Mouse (Mus musculus): Measurements from ENCODE around the gene Rce1. TPM values are rescaled to one million over a fixed set of nuclear protein-coding genes. Genes with fewer than 3 reads are reported as not detected.

Rce1 gene
- total RNA-seq (2015; ENCODE audit: low replicate concordance) (21.6 and 26.4 TPM in 2 replicates), total RNA-seq (2017; ENCODE audit: low replicate concordance) (6.6 and 13.5 TPM in 2 replicates)

DNA sequence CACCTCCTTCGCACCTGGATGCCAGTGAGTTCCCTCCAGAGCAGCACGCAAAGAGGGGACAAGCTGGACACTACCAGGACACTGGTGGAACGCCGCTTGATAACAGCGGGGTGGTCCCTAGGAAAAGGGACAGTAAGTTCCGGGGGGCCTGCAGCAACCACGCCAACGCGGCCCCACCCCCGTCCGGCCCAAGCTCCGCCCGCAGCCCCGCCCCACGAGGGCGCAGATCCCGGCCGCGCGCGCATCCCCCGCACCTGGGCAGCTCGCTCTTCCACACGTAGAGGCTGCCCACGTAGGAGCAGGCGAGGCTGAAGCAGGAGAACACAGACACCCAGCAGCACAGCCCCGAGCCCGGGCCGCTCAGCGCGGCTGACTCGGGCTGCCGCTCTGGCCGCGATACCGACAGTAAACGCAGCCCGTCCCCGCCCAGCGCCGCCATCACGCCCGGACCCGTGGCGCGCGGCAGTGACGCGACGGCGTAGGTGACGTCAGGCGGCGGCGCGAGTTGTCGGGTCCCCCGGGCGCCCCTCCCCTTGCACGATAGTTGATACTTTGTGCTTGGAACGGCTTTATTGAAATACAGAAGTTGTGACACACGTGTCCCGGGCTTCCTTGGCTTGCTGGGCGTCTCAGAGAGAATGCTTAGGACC, at the start of gene Rce1:
TSS of gene Rce1 (minus strand) at position 463 of the 650 bp plus-strand sequence.
- ATAC-seq (replicated peaks; ENCODE audit: low FRiP score, poor library complexity, severe bottlenecking) = peak; percentile 86

DNA sequence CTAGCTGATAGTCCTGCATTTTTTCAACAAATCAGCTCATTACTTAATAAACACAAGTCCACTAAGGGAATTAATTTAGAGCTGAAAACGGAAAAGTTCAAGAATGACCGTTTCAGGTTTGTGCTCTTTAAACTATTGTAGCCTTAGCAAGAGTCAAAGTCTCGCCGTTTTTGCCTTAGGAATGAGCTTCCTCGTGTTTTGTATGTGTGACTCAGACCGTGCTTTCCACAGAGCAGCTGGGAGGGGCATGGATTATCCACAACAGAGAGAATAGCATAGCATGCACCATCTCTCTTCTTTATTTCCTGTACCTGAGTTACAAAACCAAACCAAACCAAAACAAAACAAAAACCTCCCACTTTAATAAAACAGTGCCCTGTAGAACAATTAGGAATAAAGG, 47.0 kb upstream of the Rce1 start:
- no peak for ATAC-seq (replicated peaks; ENCODE audit: low FRiP score, poor library complexity, severe bottlenecking)

DNA sequence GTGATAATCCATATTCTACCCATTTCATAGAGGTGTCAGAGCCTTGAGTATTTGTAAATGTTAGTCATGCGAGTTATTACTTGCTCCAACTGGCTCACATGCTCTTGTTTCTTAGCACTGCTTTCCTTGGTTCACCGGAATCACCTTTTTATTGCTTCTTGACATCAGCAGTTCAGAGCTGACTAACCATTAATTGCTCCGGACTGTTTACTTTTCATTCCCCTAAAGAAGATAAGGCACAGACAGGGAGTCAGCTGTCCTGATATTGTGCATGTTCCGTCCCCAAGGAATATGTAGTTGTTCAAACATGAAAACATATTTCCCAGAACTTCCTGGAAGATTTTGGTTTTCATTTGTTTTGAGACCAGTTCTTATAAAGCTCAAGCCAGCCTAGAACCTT, 45.3 kb upstream of the Rce1 start:
- ATAC-seq (replicated peaks; ENCODE audit: low FRiP score, poor library complexity, severe bottlenecking) = no peak

DNA sequence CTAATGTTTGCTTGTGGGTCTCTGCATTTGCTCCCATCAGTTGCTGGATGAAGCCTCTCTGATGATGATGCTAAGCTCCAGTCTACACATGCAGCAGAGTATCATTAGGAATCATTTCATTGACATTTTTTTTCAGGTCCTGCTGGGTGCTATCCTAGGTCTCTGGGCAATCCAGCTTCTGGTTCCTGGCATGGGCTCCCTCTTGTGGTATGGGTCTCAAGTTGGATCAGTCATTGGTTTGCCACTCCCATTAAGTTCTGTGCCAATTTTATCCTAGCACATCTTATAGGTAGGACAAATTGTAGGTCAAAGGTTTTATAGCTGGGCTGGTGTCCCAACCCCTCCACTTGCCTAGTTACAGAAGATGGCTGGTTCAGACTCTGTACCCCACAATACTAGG, 41.4 kb upstream of the Rce1 start:
- ATAC-seq (replicated peaks; ENCODE audit: low FRiP score, poor library complexity, severe bottlenecking) = no peak

DNA sequence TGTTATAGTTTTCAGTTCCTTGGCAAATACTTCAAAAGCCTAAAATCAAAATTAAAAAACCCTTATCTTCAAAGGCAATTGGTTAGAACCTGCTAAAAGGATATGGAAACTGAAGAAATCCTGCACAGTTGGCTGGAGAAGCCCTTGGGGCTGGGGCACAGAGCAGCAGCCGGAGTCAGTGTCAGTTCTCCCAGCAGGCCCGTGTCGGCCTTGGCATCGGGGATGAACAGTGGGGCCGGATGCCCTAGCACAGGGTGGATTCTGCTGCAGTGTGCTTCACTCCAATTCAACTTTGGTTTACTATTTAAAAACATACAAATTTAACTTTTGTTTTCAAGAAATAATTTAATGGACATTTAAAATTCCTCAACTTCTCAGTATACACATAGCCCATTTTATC, 32.7 kb upstream of the Rce1 start:
- no peak for ATAC-seq (replicated peaks; ENCODE audit: low FRiP score, poor library complexity, severe bottlenecking)

DNA sequence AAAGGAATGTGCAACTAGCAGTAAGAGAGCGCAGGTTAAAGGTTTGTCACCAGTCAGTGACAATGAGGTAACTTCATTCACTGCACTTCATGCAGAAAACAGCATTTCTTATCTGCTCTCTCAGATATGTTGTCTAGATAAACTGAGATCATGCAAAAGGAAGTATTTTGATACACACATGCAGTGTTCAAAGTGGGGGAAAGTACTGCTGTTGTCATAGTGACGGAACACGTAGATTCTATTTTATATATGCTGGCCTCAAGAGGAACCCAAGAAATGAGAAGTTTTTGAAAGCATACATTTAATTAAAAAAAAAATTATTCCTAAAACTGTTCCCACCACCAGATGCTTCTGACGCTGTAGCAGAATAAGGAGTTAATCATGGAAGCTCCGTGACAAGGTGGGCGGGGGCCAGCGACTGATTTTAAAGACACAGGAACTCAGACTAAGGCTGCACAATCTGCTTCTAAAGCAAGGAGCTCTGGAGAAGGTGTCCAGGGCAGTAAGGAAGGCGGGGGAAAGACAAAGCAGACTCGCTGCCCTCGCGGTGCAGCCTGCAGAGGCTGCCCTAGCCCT, 21.6 kb upstream of the Rce1 start:
- ATAC-seq (replicated peaks; ENCODE audit: low FRiP score, poor library complexity, severe bottlenecking) = no peak

DNA sequence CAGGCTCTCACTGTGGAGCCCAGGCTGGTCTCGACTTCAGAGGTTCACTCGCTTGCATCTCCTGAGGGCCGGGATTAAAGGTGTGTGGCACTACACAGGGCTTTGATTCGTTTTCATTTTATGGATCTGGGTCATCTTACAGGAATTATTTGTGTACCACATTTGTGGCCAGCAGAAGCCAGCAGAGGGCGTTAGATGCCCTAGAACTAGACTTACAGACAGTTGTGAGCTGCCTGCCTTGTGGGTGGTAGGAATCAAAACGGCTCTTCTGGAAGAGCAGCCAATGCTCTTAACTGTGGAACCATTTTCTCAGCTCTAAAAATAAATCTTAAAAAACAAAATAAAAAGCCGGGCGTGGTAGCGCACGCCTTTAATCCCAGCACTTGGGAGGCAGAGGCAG, 18.8 kb upstream of the Rce1 start:
- ATAC-seq (replicated peaks; ENCODE audit: low FRiP score, poor library complexity, severe bottlenecking) = no peak

DNA sequence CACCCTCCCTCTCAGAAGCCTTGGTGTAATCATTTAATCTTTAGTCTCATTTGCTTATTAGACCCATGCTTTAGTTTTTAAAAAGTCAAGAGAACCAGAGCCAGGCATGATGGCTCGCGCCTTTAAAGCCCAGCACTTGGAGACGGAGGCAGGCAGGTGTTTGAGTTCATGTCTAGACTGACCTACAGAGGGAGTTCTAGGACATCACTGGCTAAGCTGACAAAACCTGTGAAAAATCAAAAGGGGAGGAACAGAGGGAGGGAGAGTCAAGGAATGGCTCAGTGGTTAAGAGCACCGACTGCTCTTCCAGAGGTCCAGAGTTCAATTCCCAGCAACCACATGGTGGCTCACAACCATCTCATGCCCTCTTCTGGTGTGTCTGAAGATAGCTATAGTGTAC, 10.5 kb upstream of the Rce1 start:
- ATAC-seq (replicated peaks; ENCODE audit: low FRiP score, poor library complexity, severe bottlenecking) = no peak

DNA sequence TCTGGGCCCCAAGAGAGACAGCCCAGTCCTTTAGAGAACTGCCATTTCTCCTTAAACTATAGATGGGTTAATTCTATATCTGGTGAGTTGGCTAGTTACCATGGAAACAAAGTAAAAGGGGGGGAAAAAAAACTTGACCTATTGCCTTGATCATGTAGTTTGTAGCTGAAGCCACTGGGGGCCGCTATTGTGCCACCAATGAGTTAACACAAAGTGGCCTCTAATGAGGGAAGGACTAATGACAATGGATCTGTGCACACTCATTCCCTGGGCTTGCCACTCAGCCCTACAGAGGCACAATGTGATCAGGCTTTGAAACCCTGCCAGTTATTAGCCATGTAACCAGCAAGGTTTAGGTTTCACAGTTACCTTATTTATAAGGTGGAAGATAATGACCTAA, 3.4 kb upstream of the Rce1 start:
- no peak for ATAC-seq (replicated peaks; ENCODE audit: low FRiP score, poor library complexity, severe bottlenecking)

DNA sequence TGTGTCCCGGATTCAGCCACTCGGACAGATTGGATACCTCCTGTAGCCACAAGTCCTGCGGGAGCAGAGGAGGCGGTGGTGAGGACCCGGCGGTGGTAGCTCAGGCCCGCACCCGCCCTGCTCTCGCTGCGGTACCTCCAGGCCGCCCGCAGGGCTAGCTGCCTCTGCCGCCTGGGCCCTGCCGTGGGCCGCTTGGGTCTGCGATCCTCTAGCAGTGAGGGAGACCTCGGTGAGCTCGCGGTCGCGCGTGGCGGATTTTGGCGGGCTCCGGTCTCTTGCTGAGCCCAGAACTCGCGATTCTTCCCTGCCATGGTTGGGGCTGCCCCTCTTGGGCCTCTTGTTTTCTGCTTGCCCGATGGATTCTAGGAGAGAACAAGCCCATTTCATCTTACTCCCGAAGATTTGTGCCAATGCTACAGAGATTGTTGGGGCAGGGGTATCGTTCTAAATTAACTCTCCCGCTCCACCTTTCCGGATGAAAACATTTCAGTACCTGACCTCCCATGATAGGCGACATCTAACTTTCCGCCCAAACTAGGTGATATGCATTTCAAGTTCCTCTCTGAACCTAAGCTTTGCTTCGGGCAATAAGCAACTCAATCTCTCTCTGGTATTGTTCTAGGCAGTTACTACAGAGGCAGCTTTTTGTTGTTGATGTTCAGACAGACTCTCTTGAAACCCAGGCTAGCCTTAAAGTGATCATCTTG, 541 bp upstream of the Rce1 start:
- peak; percentile 54 for ATAC-seq (replicated peaks; ENCODE audit: low FRiP score, poor library complexity, severe bottlenecking)

DNA sequence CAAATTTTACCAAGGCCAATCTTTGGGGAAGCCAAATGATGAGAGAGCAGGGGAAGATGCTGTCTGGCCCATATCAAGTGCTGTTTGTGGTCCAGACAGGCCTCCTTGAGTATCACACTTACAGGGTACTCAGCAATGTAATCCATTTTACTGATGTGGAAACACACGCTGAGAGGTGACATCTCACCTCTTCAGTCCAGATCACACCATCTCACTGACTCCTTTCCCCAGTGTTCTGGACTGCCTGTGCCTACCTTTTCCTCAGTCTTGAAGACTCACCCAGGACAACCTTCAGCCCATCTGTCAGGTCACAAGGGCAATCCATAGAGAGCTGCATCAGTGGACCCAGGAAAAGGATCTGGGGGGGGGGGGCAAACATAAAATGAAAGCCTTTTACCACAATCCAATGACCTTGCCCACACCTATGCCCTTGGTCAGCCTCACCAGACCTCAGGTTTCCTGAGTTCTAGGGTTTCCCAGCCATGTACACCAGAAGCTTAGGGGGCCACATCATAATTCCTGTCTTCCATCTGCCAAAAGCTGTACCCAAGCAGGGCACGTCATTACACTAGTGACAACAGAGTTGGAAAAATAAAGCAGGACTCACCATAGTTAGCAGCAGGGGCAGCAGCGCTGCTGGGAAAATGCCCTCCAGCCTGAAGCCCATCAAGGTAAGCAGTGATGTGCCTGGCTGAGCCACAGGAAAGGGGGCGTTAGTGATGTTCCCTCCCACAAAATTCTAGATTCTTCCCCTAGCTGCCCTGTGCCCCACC, 849 bp downstream of the Rce1 start:
- peak; percentile 26 for ATAC-seq (replicated peaks; ENCODE audit: low FRiP score, poor library complexity, severe bottlenecking)

DNA sequence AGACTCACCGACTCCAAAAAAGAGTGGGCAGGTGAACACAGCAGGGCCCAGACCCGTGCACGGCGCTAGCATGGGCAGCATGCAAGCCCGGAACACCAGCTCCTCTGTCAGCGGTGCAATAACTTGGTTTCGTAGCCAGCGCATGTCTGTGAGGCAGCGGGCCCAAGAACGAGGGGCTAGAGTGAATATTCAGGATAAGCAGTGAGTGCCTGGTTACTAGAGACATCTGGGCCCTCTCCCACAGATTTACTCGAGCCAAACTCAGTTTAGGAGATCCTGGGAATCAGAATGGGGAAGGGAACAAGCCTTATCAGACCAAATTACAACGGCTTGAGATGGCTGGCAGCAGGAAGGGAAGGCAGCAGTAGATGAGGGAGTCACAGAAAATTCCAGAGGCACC, 1.4 kb downstream of the Rce1 start:
- no peak for ATAC-seq (replicated peaks; ENCODE audit: low FRiP score, poor library complexity, severe bottlenecking)

DNA sequence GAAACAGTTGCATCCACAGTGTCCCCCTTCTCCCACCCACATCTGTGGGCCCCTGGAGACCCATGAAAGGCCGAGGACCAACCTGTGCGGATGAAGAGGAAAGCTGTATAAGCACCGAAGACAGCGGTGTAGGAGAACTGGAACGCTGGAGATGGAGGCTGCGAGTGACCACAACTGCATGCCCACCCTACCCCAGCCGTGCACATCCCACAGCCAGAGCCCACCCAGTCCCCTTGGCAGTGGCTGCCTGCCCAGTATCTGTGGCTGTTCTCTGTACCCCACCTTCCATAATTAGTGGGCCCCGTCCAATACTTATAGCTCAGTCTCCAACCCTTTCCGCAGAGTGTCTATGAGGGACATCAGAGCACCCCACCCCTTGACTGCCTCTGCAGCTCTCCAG, 2.0 kb downstream of the Rce1 start:
- ATAC-seq (replicated peaks; ENCODE audit: low FRiP score, poor library complexity, severe bottlenecking) = no peak

DNA sequence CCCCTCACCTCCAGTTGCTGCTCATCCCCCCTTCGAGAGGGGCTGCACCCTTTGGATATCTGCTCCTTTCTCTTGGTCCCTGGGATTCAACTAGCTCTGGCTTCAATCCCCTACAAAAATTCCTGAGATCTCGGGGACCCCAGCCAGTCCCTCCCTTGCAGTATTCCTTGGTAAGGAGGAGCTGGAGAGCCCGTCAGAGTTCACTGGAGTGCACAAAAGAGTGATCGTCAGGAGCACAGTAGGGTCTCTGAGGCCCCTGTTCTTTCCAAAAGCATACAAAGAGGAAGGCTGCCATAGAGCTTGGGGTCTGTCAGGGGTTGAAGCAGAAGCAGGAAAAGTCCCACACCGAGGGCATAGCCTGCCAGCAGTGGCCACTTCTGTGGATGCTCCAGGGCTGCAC, 2.7 kb downstream of the Rce1 start:
- no peak for ATAC-seq (replicated peaks; ENCODE audit: low FRiP score, poor library complexity, severe bottlenecking)

DNA sequence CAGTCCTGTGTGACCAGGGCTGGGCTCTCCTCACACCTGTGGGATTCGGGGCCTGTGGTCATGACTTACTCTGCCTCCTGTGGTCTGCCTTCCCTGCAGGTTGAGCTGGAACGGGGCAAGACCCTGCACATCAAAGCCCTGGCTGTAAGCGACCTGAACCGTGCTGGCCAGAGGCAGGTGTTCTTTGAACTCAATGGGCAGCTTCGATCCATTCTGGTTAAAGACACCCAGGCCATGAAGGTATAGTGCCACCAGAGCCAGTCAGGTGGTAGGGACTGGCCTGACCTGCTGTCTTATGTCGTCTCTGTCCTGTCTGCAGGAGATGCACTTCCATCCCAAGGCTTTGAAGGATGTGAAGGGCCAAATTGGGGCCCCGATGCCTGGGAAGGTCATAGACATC, 4.7 kb downstream of the Rce1 start:
- no peak for ATAC-seq (replicated peaks; ENCODE audit: low FRiP score, poor library complexity, severe bottlenecking)

DNA sequence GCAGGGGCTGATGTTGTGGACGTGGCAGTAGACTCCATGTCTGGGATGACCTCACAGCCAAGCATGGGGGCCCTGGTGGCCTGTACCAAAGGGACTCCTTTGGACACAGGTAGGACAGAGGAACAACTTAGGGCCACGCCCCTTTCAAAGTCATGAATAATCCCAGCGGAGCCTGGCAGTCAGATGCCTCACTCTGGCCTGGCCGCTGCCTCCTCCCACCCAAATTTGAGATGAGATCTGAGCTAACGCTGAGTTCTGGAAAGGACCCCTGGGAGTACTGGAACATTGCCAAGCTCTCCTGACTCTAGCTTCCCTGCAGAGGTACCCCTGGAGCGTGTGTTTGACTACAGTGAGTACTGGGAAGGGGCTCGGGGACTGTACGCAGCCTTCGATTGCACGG, 6.0 kb downstream of the Rce1 start:
- ATAC-seq (replicated peaks; ENCODE audit: low FRiP score, poor library complexity, severe bottlenecking) = no peak

DNA sequence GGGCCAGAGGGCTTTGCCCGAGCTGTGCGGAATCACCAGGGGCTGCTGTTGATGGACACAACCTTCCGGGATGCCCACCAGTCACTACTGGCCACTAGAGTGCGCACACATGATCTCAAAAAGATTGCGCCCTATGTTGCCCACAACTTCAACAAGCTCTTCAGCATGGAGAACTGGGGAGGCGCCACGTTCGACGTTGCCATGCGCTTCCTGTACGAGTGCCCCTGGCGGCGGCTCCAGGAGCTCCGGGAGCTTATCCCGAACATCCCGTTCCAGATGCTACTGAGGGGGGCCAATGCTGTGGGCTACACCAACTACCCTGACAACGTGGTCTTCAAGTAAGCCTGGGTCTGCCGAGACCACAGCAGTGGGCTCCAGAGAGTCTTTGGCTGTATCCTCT, 7.3 kb downstream of the Rce1 start:
- no peak for ATAC-seq (replicated peaks; ENCODE audit: low FRiP score, poor library complexity, severe bottlenecking)

DNA sequence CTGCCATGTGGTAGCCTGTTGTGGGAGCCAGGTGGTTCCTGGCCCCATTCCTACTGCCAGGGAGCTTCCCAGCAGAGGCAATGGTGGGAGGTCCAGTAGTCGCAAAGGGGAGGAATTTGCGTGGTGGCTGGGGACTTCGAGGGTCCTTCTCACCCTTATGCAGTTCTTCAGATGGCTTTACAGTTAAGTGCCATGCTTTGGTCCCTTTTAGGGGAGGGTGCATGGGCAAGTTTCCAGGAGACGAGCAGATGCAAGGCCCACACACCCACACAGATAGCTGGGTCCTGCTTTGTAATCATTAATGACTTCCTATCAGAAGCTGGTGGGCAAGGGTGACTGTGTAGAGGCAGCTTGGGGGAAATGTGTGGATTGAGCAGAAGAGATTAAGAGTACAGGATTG, 8.9 kb downstream of the Rce1 start:
- no peak for ATAC-seq (replicated peaks; ENCODE audit: low FRiP score, poor library complexity, severe bottlenecking)

DNA sequence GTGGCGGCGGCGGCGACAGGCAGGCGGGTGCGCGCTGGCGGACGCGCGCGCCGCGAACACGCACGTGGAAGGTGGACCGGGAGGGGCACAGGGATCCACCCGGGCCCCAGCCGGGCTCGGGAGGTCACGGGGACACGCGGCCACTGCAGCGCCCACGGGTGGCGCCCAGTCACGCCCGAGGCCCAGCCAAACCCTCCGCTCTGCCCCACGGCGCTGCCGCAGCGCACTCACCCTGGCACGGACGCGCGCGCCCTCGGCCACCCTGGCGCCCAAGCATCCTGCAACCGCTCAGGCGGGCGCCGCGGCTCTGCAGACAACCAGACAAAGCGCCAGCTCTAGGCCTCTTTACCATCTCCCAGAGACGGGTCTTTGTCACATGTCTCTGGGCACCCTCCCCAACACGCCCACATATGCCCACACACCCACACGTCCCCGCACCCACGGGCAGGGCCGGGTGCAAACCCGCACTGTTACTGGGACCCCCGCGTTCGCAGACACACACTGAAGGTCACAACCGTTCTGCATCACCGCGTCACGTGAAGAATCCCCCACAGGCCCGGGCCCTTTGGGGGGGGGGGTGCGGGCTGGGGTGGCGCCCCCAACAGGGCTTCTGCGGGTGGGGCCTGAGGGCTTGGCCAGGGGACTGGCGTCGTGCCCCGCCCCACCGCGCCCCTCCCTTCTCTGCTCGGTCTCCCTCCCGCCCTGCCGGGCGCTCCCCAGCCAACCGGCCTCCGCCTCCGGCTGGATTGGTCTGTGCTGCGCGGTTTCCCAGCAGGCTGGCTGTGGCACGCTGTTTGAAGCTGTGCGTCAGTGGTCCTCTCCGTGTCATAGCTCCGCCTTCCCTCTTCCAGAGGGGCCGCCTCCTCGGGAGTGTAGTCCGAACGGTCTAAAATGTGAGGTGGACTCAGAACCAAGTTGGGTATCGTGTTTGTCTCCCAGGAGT, 10.0 kb downstream of the Rce1 start, which contains the start of gene Lrfn4:
TSS of gene Lrfn4 (minus strand) at position 517 of the 943 bp plus-strand sequence.
- ATAC-seq (replicated peaks; ENCODE audit: low FRiP score, poor library complexity, severe bottlenecking) = peak; percentile 52
